Comparison of ENCODE assay signal across 9 mouse cellular contexts in the genomic region with DNA sequence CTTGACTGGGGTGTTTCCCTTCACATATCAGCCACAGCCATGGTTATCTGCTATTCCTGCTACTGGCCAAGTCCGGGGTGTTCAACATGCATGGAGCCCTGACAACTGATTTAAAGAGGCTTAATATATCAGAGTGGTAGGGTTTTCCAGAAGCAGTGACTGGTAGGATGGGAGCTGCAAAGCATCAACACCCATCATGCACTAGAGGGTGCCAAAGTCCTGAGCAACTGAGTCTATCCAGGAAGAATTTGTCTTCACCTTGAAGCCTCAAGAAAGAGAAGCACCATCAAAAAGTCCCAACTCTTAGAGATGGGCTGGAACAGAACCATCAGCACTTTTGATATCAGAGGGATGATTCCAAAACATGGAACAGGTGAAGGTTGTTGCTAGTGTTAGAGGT.
DNase-seq lines count a peak whose midpoint lies in the region; ATAC-seq lines count a peak whose summit lies in the region.
"Had no signal": no experiment of that assay in that cellular context is flagged by ENCODE, and none has a peak within 500 bp of the region (broad histone marks: within the 10 kb centered on the region; RNA-seq: fewer than 3 reads in every experiment).

No protein-coding gene starts in this region.

- H3K27me3 ChIP-seq in hindbrain, embryonic 15.5 days, result no peaks in the 10 kb centered on the region
- H3K27me3 ChIP-seq: neural tube, embryonic 12.5 days had no signal

- 70% methylated on average over 1 of the region's 1 CpGs for WGBS in hindbrain, embryonic 15.5 days

- H3K4me1 ChIP-seq in hindbrain, embryonic 15.5 days (replicated peaks), result no peaks in the 10 kb centered on the region
- H3K4me1 ChIP-seq: neural tube, embryonic 12.5 days had no signal

- no peak overlapping the region for H3K27ac ChIP-seq in hindbrain, embryonic 15.5 days (replicated peaks)
- H3K27ac ChIP-seq: neural tube, embryonic 12.5 days had no signal

- no peaks in the 10 kb centered on the region for H3K9me3 ChIP-seq in hindbrain, embryonic 15.5 days
- H3K9me3 ChIP-seq: neural tube, embryonic 12.5 days had no signal

- H3K4me2 ChIP-seq in hindbrain, embryonic 15.5 days, result no peak overlapping the region
- H3K4me2 ChIP-seq: neural tube, embryonic 12.5 days had no signal

- no peak overlapping the region for H3K4me3 ChIP-seq in hindbrain, embryonic 15.5 days
- H3K4me3 ChIP-seq: neural tube, embryonic 12.5 days had no signal

- peak; percentile 51; the same call in 1 of the 2 replicates for ATAC-seq in hindbrain, embryonic 15.5 days (ENCODE audit: low FRiP score, low read depth)
- no peak for ATAC-seq in CD4-positive, CD25-positive, alpha-beta regulatory T cell, adult 4 months

- peak; percentile 8 for DNase-seq in gastrocnemius, postnatal 25 days
- DNase-seq in gastrocnemius, postnatal 10 days, result no peak
- DNase-seq in thymus, postnatal 14 days, result peak; percentile 18
- DNase-seq in thymus, postnatal 36 days, result no peak
- peak; percentile 46 for DNase-seq in cerebellum, adult 9-11 months
- DNase-seq in lung, postnatal 36 days, result peak; percentile 20

- H3K9ac ChIP-seq in hindbrain, embryonic 15.5 days, result no peak overlapping the region
- H3K9ac ChIP-seq: neural tube, embryonic 12.5 days had no signal

- H3K36me3 ChIP-seq in hindbrain, embryonic 15.5 days, result no peaks in the 10 kb centered on the region
- H3K36me3 ChIP-seq: neural tube, embryonic 12.5 days had no signal

Comparison
In these comparisons a context has a peak if more than half of its experiments do, and no peak if none do; other contexts are left out.
1. DNase-seq: peak in gastrocnemius, postnatal 25 days (single experiment), thymus, postnatal 14 days (single experiment), cerebellum, adult 9-11 months (single experiment) and lung, postnatal 36 days (single experiment); none in gastrocnemius, postnatal 10 days (single experiment) and thymus, postnatal 36 days (0 of 2).